Comparison of ENCODE assay signal across 11 mouse cellular contexts in genomic region chr16:31898546-31899326, GRCm38 (mm10). TPM values are rescaled to one million over a fixed set of nuclear protein-coding genes. Genes with fewer than 3 reads are reported as not detected.
DNase-seq lines count a peak whose midpoint lies in the region; ATAC-seq lines count a peak whose summit lies in the region.
"Had no signal": no experiment of that assay in that cellular context is flagged by ENCODE, and none has a peak within 500 bp of the region (broad histone marks: within the 10 kb centered on the region; RNA-seq: fewer than 3 reads in every experiment).

No protein-coding gene starts in this region.

- no peak for DNase-seq in limb, embryonic 11.5 days (ENCODE audit: low spot score)
- DNase-seq in limb, embryonic 10.5 days (ENCODE audit: low spot score): no peak
- peak; percentile 68 for DNase-seq in hindbrain, embryonic 14.5 days (ENCODE audit: low spot score)
- peak; percentile 86 to 96 for DNase-seq in left cerebral cortex, postnatal 14 days (ENCODE audit: low spot score in 2 of 2)
- DNase-seq in right cerebral cortex, adult 2 months (ENCODE audit: low spot score in 2 of 2): peak; percentile 87 to 95
- DNase-seq in adrenal gland, postnatal 25 days: no peak
- no peak for DNase-seq in cerebellum, adult 8-10 months
- DNase-seq: liver, embryonic 13.5 days had no signal

- intact Hi-C loops in left cerebral cortex, postnatal 14 days (cut with DNase I): loop anchor here (1.0 kb wide), 1 partner anchor 22 kb away; no protein-coding TSS in a partner anchor

- ATAC-seq in limb, embryonic 11.5 days (ENCODE audit: insufficient number of reproducible peaks, low FRiP score, low TSS enrichment, low read depth): peak; percentile 47; the same call in 1 of the 2 replicates
- peak; percentile 82 for ATAC-seq in hindbrain, embryonic 14.5 days (ENCODE audit: low FRiP score)
- no peak for ATAC-seq in erythroid progenitor cell, adult 5-6 weeks (replicated peaks; ENCODE audit: low FRiP score, poor library complexity, severe bottlenecking)

- peaks cover 10% of the 10 kb centered on the region for H3K4me1 ChIP-seq in limb, embryonic 11.5 days (ENCODE audit: control insufficient read depth, insufficient read depth, low read length)
- H3K4me1 ChIP-seq in limb, embryonic 10.5 days: peaks cover 21% of the 10 kb centered on the region
- H3K4me1 ChIP-seq in hindbrain, embryonic 14.5 days (replicated peaks; ENCODE audit: control insufficient read depth, insufficient read depth, low read length): peaks cover 21% of the 10 kb centered on the region

- 87% methylated on average over 18 of the region's 18 CpGs for WGBS in limb, embryonic 11.5 days
- WGBS in limb, embryonic 10.5 days: 83% methylated on average over 18 of the region's 18 CpGs
- 62% methylated on average over 18 of the region's 18 CpGs for WGBS in hindbrain, embryonic 14.5 days

- no peak overlapping the region for H3K27ac ChIP-seq in limb, embryonic 11.5 days (replicated peaks; ENCODE audit: low read depth, low read length)
- H3K27ac ChIP-seq in limb, embryonic 10.5 days: no peak overlapping the region
- H3K27ac ChIP-seq in hindbrain, embryonic 14.5 days: peak overlapping the region; percentile 69
- H3K27ac ChIP-seq: liver, embryonic 13.5 days had no signal

- no peaks in the 10 kb centered on the region for H3K36me3 ChIP-seq in limb, embryonic 11.5 days (ENCODE audit: control insufficient read depth, insufficient read depth, low read length)
- H3K36me3 ChIP-seq in limb, embryonic 10.5 days: no peaks in the 10 kb centered on the region
- H3K36me3 ChIP-seq in hindbrain, embryonic 14.5 days (replicated peaks; ENCODE audit: control insufficient read depth, insufficient read depth): no peaks in the 10 kb centered on the region
- H3K36me3 ChIP-seq: liver, embryonic 13.5 days had no signal

- no peaks in the 10 kb centered on the region for H3K9me3 ChIP-seq in limb, embryonic 11.5 days (ENCODE audit: control insufficient read depth, low read length)
- H3K9me3 ChIP-seq in limb, embryonic 10.5 days (replicated peaks): 0 out of 2 replicates have a peak, but pooled peaks cover 2% of the 10 kb centered on the region
- H3K9me3 ChIP-seq in hindbrain, embryonic 14.5 days (ENCODE audit: control insufficient read depth, low read length): 0 out of 2 replicates have a peak, but pooled peaks cover 5% of the 10 kb centered on the region
- H3K9me3 ChIP-seq: liver, embryonic 13.5 days had no signal

- no peak overlapping the region for H3K4me2 ChIP-seq in limb, embryonic 11.5 days (ENCODE audit: low read depth, severe bottlenecking)
- H3K4me2 ChIP-seq in hindbrain, embryonic 14.5 days (replicated peaks): 0 out of 2 replicates have a peak overlapping the region, but pooled peaks have one; percentile 11
- H3K4me2 ChIP-seq: liver, embryonic 13.5 days had no signal

- no peaks in the 10 kb centered on the region for H3K27me3 ChIP-seq in limb, embryonic 11.5 days (ENCODE audit: control insufficient read depth, insufficient read depth, low read length)
- H3K27me3 ChIP-seq in limb, embryonic 10.5 days (ENCODE audit: low read depth, poor library complexity, severe bottlenecking): no peaks in the 10 kb centered on the region
- H3K27me3 ChIP-seq in hindbrain, embryonic 14.5 days (ENCODE audit: control insufficient read depth, insufficient read depth, low read length): no peaks in the 10 kb centered on the region
- H3K27me3 ChIP-seq: liver, embryonic 13.5 days had no signal

- H3K9ac ChIP-seq in limb, embryonic 11.5 days (ENCODE audit: low read length): no peak overlapping the region
- no peak overlapping the region for H3K9ac ChIP-seq in hindbrain, embryonic 14.5 days
- H3K9ac ChIP-seq: liver, embryonic 13.5 days had no signal

- H3K4me3 ChIP-seq in limb, embryonic 11.5 days (ENCODE audit: low read depth, low read length): no peak overlapping the region
- H3K4me3 ChIP-seq in limb, embryonic 10.5 days: no peak overlapping the region
- H3K4me3 ChIP-seq in hindbrain, embryonic 14.5 days (replicated peaks; ENCODE audit: low read length): no peak overlapping the region
- H3K4me3 ChIP-seq: liver, embryonic 13.5 days had no signal

RNA-seq across cellular contexts. Expression of gene Meltf, which starts 20.1 kb away (rescaled TPM):
- polyA plus RNA-seq in limb, embryonic 11.5 days (2014; fragmentation: Nextera tagmentation; extraction: Ambion mirVana): 0.17 and 0.23 TPM in 2 replicates
- polyA plus RNA-seq in limb, embryonic 10.5 days (2016; fragmentation: Nextera tagmentation; extraction: Ambion mirVana): 0.06 and 0.18 TPM in 2 replicates
- 0.17 and 0.22 TPM in 2 replicates for polyA plus RNA-seq in hindbrain, embryonic 14.5 days (2014; fragmentation: Nextera tagmentation; extraction: Ambion mirVana)
- total RNA-seq in left cerebral cortex, postnatal 14 days (2021): under 1 TPM; 0.40 to 0.46 TPM
- not detected in 2 replicates for total RNA-seq in adrenal gland, postnatal 25 days (2021)
- not detected in 2 replicates for total RNA-seq in erythroid progenitor cell, adult 5-6 weeks (2015; ENCODE audit: low replicate concordance)
- not detected in 2 replicates for total RNA-seq in erythroid progenitor cell, adult 5-6 weeks (2017; ENCODE audit: low replicate concordance)
- total RNA-seq: common myeloid progenitor, adult 5-6 weeks; monocyte, adult 5-6 weeks had no signal

RNA-seq across cellular contexts. Expression of gene Pigz, which starts 34.9 kb away (rescaled TPM):
- 0.25 and 0.67 TPM in 2 replicates for polyA plus RNA-seq in limb, embryonic 11.5 days (2014; fragmentation: Nextera tagmentation; extraction: Ambion mirVana)
- polyA plus RNA-seq in limb, embryonic 10.5 days (2016; fragmentation: Nextera tagmentation; extraction: Ambion mirVana): 1.0 and 1.2 TPM in 2 replicates
- polyA plus RNA-seq in hindbrain, embryonic 14.5 days (2014; fragmentation: Nextera tagmentation; extraction: Ambion mirVana): 3.8 and 5.6 TPM in 2 replicates
- 10 to 100 TPM; 14.6 to 20.9 TPM for total RNA-seq in left cerebral cortex, postnatal 14 days (2021)
- total RNA-seq in adrenal gland, postnatal 25 days (2021): not detected in 2 replicates
- total RNA-seq in erythroid progenitor cell, adult 5-6 weeks (2015; ENCODE audit: low replicate concordance): 3.2 TPM in 1 of 2 replicates, not detected in the other
- 0.15 and 0.39 TPM in 2 replicates for total RNA-seq in erythroid progenitor cell, adult 5-6 weeks (2017; ENCODE audit: low replicate concordance)
- total RNA-seq: common myeloid progenitor, adult 5-6 weeks; monocyte, adult 5-6 weeks had no signal

RNA-seq across cellular contexts. Expression of gene 0610012G03Rik, which starts 49.6 kb away (rescaled TPM):
- 81.6 and 88.9 TPM in 2 replicates for polyA plus RNA-seq in limb, embryonic 11.5 days (2014; fragmentation: Nextera tagmentation; extraction: Ambion mirVana)
- polyA plus RNA-seq in limb, embryonic 10.5 days (2016; fragmentation: Nextera tagmentation; extraction: Ambion mirVana): 84.2 and 87.2 TPM in 2 replicates
- polyA plus RNA-seq in hindbrain, embryonic 14.5 days (2014; fragmentation: Nextera tagmentation; extraction: Ambion mirVana): 126 and 129 TPM in 2 replicates
- 10 to 100 TPM; 50.7 to 56.1 TPM for total RNA-seq in left cerebral cortex, postnatal 14 days (2021)
- 38.6 and 41.3 TPM in 2 replicates for total RNA-seq in adrenal gland, postnatal 25 days (2021)
- total RNA-seq in erythroid progenitor cell, adult 5-6 weeks (2015; ENCODE audit: low replicate concordance): 10.5 and 11.9 TPM in 2 replicates
- 2.1 TPM in 1 of 2 replicates, not detected in the other for total RNA-seq in erythroid progenitor cell, adult 5-6 weeks (2017; ENCODE audit: low replicate concordance)

RNA-seq across cellular contexts. Expression of gene Ncbp2, which starts 49.6 kb away (rescaled TPM):
- polyA plus RNA-seq in limb, embryonic 11.5 days (2014; fragmentation: Nextera tagmentation; extraction: Ambion mirVana): 160 and 161 TPM in 2 replicates
- 143 and 147 TPM in 2 replicates for polyA plus RNA-seq in limb, embryonic 10.5 days (2016; fragmentation: Nextera tagmentation; extraction: Ambion mirVana)
- 88.3 and 91.9 TPM in 2 replicates for polyA plus RNA-seq in hindbrain, embryonic 14.5 days (2014; fragmentation: Nextera tagmentation; extraction: Ambion mirVana)
- 10 to 100 TPM; 47.8 to 49.5 TPM for total RNA-seq in left cerebral cortex, postnatal 14 days (2021)
- total RNA-seq in adrenal gland, postnatal 25 days (2021): 58.4 and 69.3 TPM in 2 replicates
- total RNA-seq in erythroid progenitor cell, adult 5-6 weeks (2015; ENCODE audit: low replicate concordance): 7.9 and 9.2 TPM in 2 replicates
- total RNA-seq in erythroid progenitor cell, adult 5-6 weeks (2017; ENCODE audit: low replicate concordance): 4.4 and 5.9 TPM in 2 replicates

Comparison
In these comparisons a context has a peak if more than half of its experiments do, and no peak if none do; other contexts are left out.
1. DNase-seq: peak in hindbrain, embryonic 14.5 days (single experiment), left cerebral cortex, postnatal 14 days (2 of 2) and right cerebral cortex, adult 2 months (2 of 2); none in limb, embryonic 11.5 days (single experiment), limb, embryonic 10.5 days (single experiment), adrenal gland, postnatal 25 days (single experiment) and cerebellum, adult 8-10 months (single experiment).